Mouse (Mus musculus): ENCODE data around the gene Hoxa4.

GRCm38 (mm10) chr6:52189909-52190308 lies 1.6 kb downstream of the Hoxa4 start:
- no peak for TF ChIP-seq EP300 (IDR thresholded peaks at IDR 0.05; ENCODE audit: low read depth)
- TF ChIP-seq CTCF (IDR thresholded peaks at IDR 0.05; ENCODE audit: low read depth) = no peak
